Mouse (Mus musculus) naive thymus-derived CD4-positive, alpha-beta T cell, adult 2 months (primary cell): ENCODE data around the gene Rph3al.

ENCODE experiments used
- DNase-seq: peaks from one replicate; pipeline ENCODE4 v3.0.0-alpha.2; 2011; ENCODE audit warnings: low read depth

Rph3al gene

DNA sequence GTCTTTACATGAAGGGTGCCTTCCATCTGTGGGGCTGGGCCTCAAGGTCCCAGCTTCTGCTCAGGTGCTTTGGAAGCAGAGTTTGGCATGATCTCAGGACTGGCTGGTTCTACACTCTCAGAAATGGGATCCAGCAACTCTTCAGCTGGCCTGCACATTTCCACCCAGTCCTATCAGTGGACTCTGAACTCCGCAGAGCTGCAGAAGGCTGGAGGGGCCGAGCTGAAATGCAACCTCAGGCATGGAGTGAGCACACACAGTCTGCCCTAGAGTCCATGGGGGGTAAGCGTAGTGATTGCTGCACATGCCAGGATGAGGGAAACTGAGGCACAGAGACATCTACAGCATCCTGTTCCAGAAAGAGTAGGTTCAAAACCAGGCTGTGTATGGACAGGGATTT, 127.7 kb downstream of the Rph3al start:
- no peak for DNase-seq

DNA sequence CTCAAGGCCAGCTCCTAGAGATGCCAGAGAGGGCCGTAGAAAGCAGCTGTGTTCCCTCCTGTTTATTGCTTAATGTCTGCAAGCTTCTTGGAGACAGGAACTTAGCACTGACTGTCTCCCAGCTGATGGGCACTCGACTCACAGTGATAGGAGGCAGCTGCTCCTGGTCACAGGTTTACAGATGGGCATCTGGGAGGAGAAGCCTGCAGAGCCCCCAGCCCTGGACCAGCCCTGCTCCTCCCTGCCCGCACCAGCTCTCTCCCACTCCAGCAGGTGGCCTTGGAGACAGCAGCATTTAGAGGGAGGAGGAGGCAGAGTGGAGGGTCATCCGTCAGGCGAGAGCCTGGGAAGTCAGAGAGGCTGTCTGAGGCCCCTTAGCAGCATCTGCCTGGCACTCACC, 130.7 kb downstream of the Rph3al start:
- no peak for DNase-seq

GRCm38 (mm10) chr11:75801771-75802550, 136.3 kb downstream of the Rph3al start:
- DNase-seq = no peak

- no peak for DNase-seq
Measured at GRCm38 (mm10) chr11:75801369-75801768, 136.9 kb downstream of the Rph3al start.

- no peak for DNase-seq
Measured at GRCm38 (mm10) chr11:75796536-75797246, 141.5 kb downstream of the Rph3al start.

DNA sequence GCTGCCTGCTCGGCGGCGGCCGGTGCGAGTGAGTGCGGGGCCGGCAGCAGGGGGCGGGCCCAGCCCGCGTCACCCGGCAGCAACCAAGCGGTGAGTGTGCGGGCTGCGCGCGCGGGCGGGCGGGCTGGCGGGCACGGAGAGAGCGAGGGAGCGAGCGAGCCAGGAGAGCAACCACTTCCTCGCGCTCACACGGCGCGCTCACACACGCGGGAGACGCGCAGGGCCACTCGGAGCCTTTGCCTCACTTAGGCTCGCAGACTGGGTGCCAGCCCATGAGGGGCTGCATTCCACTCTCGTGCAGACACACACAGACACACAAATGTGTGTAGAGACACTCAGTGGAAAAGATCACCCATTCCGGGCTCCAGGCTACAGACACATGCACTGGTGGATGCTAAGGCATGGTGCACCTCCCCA, 142.2 kb downstream of the Rph3al start, which contains the start of gene Doc2b:
Gene Doc2b (minus strand): TSS at position 21 of the 417 bp plus-strand sequence.
- DNase-seq = peak; percentile 28

- DNase-seq = no peak
Measured at GRCm38 (mm10) chr11:75795321-75795636, 142.9 kb downstream of the Rph3al start.

- DNase-seq = no peak
Measured at GRCm38 (mm10) chr11:75794602-75795320, 143.5 kb downstream of the Rph3al start.

GRCm38 (mm10) chr11:75793351-75793750, 144.9 kb downstream of the Rph3al start:
- no peak for DNase-seq

DNA sequence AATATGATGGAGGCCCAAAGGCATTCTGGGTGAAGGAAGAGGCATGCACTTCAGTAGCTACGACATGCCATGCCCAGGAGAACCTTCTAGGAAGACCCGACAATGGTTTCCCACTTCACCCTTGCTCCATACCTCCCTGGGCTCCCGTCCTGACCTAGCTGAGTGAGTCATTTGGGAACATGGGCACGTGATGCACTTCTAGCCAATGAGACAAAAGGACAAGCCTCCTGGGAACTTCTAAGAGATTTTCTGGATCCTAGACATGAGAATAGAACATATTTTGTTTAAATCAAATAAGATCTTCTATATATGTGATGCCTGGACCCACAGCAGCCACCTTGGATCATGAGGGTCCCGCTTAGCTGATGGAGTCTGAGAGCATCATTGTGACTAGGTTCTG, 145.7 kb downstream of the Rph3al start:
- DNase-seq = no peak

GRCm38 (mm10) chr11:75785897-75786296, 152.3 kb downstream of the Rph3al start:
- no peak for DNase-seq

DNA sequence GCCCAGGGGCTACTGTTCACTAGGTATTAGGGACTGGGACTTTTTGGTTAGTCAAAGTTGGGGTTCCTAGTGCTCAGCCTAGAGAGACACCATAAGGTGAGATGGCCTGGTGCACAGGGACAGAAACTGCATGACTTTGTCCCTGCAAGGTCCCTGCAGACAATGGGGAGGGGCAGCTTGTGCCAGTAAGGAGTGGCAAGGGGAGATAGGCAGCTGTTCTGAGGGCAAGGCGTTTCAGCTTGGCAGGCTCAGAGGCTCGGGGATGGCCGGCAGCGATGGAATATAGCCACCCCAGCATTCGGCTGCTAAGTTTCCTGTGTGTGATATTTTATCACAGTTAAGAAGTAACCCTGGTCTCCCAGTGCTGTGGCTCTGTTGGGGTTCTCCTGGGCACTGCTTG, 154.4 kb downstream of the Rph3al start:
- DNase-seq = no peak

DNA sequence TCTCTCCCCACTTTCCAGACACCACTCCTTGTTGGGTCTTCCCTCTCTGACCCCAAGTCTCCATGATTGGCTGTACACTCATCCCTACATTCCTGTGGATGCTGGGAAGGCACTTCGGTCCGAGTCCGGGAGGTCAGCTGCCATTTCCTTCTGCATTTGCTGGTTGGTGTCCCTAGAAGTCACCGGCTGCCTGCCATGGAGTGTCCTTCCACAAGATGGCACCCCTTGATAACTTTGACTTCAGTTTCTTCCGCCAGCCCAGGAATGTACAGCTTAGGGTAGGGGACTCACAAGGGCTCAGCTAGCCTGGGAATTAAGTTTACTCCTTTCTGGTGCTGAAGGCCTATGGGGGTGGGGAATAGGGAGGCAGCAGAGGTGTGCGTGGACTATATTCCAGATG, 156.3 kb downstream of the Rph3al start:
- peak; percentile 79 for DNase-seq
